Mouse (Mus musculus) G1E (cell line): ENCODE measurements around the gene Klhl9.

Experiments used
- CTCF ChIP-seq: IDR thresholded peaks from 2 replicates; pipeline ENCODE4 v1.5.1; 2012; ENCODE audit warnings: low read depth, low read length, inconsistent platforms, mixed read lengths
- GATA1 ChIP-seq: IDR thresholded peaks from 2 replicates; pipeline ENCODE4 v1.6.1; 2012; ENCODE audit warnings: borderline replicate concordance, low read length, inconsistent platforms, mixed read lengths
- TAL1 ChIP-seq: conservative IDR thresholded peaks from 2 replicates; pipeline ENCODE4 v1.6.1; 2012; ENCODE audit warnings: low read depth, low read length, inconsistent platforms, mixed read lengths

- no peak for TF ChIP-seq CTCF
- TF ChIP-seq GATA1: no peak
- TF ChIP-seq TAL1: no peak
These were observed 23.0 kb downstream of the Klhl9 start for GRCm38 (mm10) chr4:88699301-88699700.
